Mouse (Mus musculus) heart, adult 8-10 months (tissue): Measurements from ENCODE around the gene Bcl7a. TPM values are rescaled to one million over a fixed set of nuclear protein-coding genes. Genes with fewer than 3 reads are reported as not detected.
A peak's percentile ranks its signal among the peaks of the same experiment; 100 is the strongest.

ENCODE experiments used
- DNase-seq: peaks from one replicate; pipeline ENCODE4 v3.0.0; 2022; ENCODE audit warnings: low spot score
- total RNA-seq, 4 experiments: library from RNA; stranded (reverse); gene quantifications; 2 replicates each; pipeline ENCODE4 v1.2.4; 2022

Bcl7a gene
- 10 to 100 TPM in 1 of 4 experiments, 1 to 10 TPM in 3; 8.7 to 12.5 (median 9.4) TPM for total RNA-seq

GRCm38 (mm10) chr5:123343707-123344627, at the start of gene Bcl7a:
TSS of gene Bcl7a (plus strand) at chr5:123343834.
- DNase-seq = peak; percentile 89

GRCm38 (mm10) chr5:123294653-123295052, 49.0 kb upstream of the Bcl7a start:
- DNase-seq = no peak

GRCm38 (mm10) chr5:123296224-123296806, 47.3 kb upstream of the Bcl7a start:
- DNase-seq = no peak

- no peak for DNase-seq
These were observed 46.5 kb upstream of the Bcl7a start for GRCm38 (mm10) chr5:123296972-123297754.

GRCm38 (mm10) chr5:123297830-123298229, 45.8 kb upstream of the Bcl7a start:
- DNase-seq = no peak

GRCm38 (mm10) chr5:123298526-123298925, 45.1 kb upstream of the Bcl7a start:
- DNase-seq = no peak

- no peak for DNase-seq
These were observed 43.1 kb upstream of the Bcl7a start for GRCm38 (mm10) chr5:123300496-123301034.

GRCm38 (mm10) chr5:123301780-123302521, 41.7 kb upstream of the Bcl7a start:
- DNase-seq = peak; percentile 49

GRCm38 (mm10) chr5:123307630-123308282, 35.9 kb upstream of the Bcl7a start:
- DNase-seq = no peak

GRCm38 (mm10) chr5:123309816-123310215, 33.8 kb upstream of the Bcl7a start:
- no peak for DNase-seq

- no peak for DNase-seq
These were observed 33.4 kb upstream of the Bcl7a start for GRCm38 (mm10) chr5:123310221-123310620.

- no peak for DNase-seq
These were observed 30.5 kb upstream of the Bcl7a start for GRCm38 (mm10) chr5:123313058-123313630.

GRCm38 (mm10) chr5:123313851-123314380, 29.7 kb upstream of the Bcl7a start:
- DNase-seq = no peak

GRCm38 (mm10) chr5:123315219-123315866, 28.3 kb upstream of the Bcl7a start:
- no peak for DNase-seq

- peak; percentile 35 for DNase-seq
These were observed 25.6 kb upstream of the Bcl7a start for GRCm38 (mm10) chr5:123317992-123318391.

- DNase-seq = no peak
These were observed 23.5 kb upstream of the Bcl7a start for GRCm38 (mm10) chr5:123320136-123320535.

- no peak for DNase-seq
These were observed 19.4 kb upstream of the Bcl7a start for GRCm38 (mm10) chr5:123324242-123324641.

- peak; percentile 53 for DNase-seq
These were observed 17.5 kb upstream of the Bcl7a start for GRCm38 (mm10) chr5:123326006-123326750.

- no peak for DNase-seq
These were observed 16.9 kb upstream of the Bcl7a start for GRCm38 (mm10) chr5:123326751-123327148.
